Mouse (Mus musculus) thymus, postnatal 10 days (tissue): ENCODE results near the gene Ogdhl.
A peak's percentile ranks its signal among the peaks of the same experiment; 100 is the strongest.

Experiments used
- DNase-seq, 2 experiments: peaks; one replicate each; pipeline ENCODE4 v3.0.0; 2021; ENCODE audit warnings: low spot score in 2 of 2

Gene Ogdhl

GRCm38 (mm10) chr14:32380099-32380480 lies 58.3 kb downstream of the Ogdhl start:
- no peak for DNase-seq

DNA sequence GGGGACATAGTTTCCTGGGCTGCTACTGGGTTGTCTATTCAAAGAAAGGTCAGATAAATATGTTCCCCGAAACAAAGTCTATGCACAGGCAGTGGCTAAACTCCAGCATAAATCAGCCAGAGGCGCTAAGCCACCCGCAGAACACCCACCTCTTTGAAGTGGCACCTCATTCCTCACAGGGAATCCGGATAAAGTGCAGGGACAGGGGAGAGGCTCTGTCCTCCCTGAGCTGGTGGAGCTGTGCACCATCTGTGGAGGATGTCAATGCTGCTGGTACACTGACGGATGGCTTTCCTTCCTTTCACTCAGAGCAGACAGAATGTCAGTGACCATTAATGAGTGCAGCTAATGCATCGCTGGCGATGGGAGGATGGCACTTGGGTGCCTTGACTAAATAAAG lies 59.2 kb downstream of the Ogdhl start:
- no peak for DNase-seq

- no peak for DNase-seq
These were observed 59.8 kb downstream of the Ogdhl start for GRCm38 (mm10) chr14:32381619-32382018.

DNA sequence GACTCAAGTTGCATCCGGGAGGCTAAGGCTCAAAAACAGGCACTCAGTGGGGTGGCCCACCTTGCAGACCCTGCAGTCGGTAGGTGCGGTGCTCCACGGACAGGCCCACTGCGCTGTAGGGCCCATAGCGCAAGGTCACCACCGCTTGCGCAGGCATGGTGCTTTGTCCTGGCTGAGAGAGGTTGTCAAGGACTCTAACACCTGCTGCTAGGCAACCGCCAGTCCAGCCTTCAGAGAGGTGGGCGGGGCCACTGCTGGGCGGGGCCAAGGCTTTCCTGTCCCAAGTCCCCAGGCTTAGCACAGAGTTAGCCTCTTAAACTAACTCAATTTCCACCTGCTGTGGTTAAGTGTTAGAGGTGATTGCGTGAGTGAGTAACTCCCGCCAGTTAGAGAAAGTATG lies 66.4 kb downstream of the Ogdhl start, which contains the start of gene 1700024G13Rik:
Gene 1700024G13Rik, minus strand, starts transcription at position 196 of the 400 bp plus-strand sequence.
- peak; percentile 12 to 24 for DNase-seq
